Mouse (Mus musculus): ENCODE data around the gene Dgkb.

- TF ChIP-seq CTCF (conservative IDR thresholded peaks at IDR 0.05 in 1 of 2, IDR thresholded peaks at IDR 0.05 in 1 of 2; ENCODE audit: low read depth in 2 of 2, low read length in 2 of 2) (peak; percentile 24 to 55; a peak in 2 of 4 replicates), JUN (IDR thresholded peaks at IDR 0.05; ENCODE audit: insufficient read depth, low read depth, low read length) (no peak), POLR2A (IDR thresholded peaks at IDR 0.05; ENCODE audit: low read depth, low read length) (no peak), ZC3H11A (IDR thresholded peaks at IDR 0.05; ENCODE audit: low read depth, low read length) (no peak), EP300 (IDR thresholded peaks at IDR 0.05; ENCODE audit: low read length) (no peak), HCFC1 (IDR thresholded peaks at IDR 0.05; ENCODE audit: low read depth, low read length) (no peak), MAFK (IDR thresholded peaks at IDR 0.05; ENCODE audit: insufficient replicate concordance, low read length) (no peak), ZMIZ1 (IDR thresholded peaks at IDR 0.05; ENCODE audit: low read depth, low read length) (no peak), SIN3A (IDR thresholded peaks at IDR 0.05; ENCODE audit: low read length) (no peak)
Measured at GRCm38 (mm10) chr12:38123524-38123923, 306.0 kb downstream of the Dgkb start.
